Comparison of ENCODE assay signal across 9 mouse cellular contexts in genomic region chr5:111554551-111555311, GRCm38 (mm10).
DNase-seq lines count a peak whose midpoint lies in the region; ATAC-seq and TF ChIP-seq lines count a peak whose summit lies in the region.
"Had no signal": no experiment of that assay in that cellular context is flagged by ENCODE, and none has a peak within 500 bp of the region (broad histone marks: within the 10 kb centered on the region; RNA-seq: fewer than 3 reads in every experiment).

No protein-coding gene starts in this region.

- no peak overlapping the region for H3K4me2 ChIP-seq in forebrain, embryonic 16.5 days (ENCODE audit: low read length)
- peak overlapping the region; percentile 24 for H3K4me2 ChIP-seq in midbrain, embryonic 12.5 days (replicated peaks)

- 2% methylated on average over 24 of the region's 24 CpGs for WGBS in forebrain, embryonic 16.5 days
- 5% methylated on average over 24 of the region's 24 CpGs for WGBS in midbrain, embryonic 12.5 days

- peak overlapping the region; percentile 72 for H3K27ac ChIP-seq in forebrain, embryonic 16.5 days (ENCODE audit: low read length)
- H3K27ac ChIP-seq in midbrain, embryonic 12.5 days (replicated peaks) = peak overlapping the region; percentile 88

- peak; percentile 10 for DNase-seq in cerebellum, adult 11-12 months
- no peak for DNase-seq in spleen, postnatal 14 days (ENCODE audit: low spot score in 2 of 2)
- DNase-seq in right cerebral cortex, postnatal 36 days (ENCODE audit: low spot score in 2 of 2) = no peak
- no peak for DNase-seq in cerebellum, adult 18-20 months

- H3K4me1 ChIP-seq in E14TG2a.4 (replicated peaks; ENCODE audit: low read depth, low read length) = peaks cover 47% of the 10 kb centered on the region
- H3K4me1 ChIP-seq in forebrain, embryonic 16.5 days (replicated peaks; ENCODE audit: control insufficient read depth, insufficient read depth, low read length) = peaks cover 17% of the 10 kb centered on the region
- peaks cover 35% of the 10 kb centered on the region for H3K4me1 ChIP-seq in midbrain, embryonic 12.5 days

- ATAC-seq in cerebellum, adult (ENCODE audit: insufficient number of reproducible peaks, low FRiP score, low TSS enrichment) = no peak
- ATAC-seq in forebrain, embryonic 16.5 days = peak; percentile 95
- ATAC-seq in midbrain, embryonic 12.5 days (ENCODE audit: low FRiP score, low read depth) = peak; percentile 97

- peak overlapping the region; percentile 26; the same call in 1 of the 2 replicates for H3K4me3 ChIP-seq in E14TG2a.4 (replicated peaks; ENCODE audit: low read length)
- H3K4me3 ChIP-seq in forebrain, embryonic 16.5 days (replicated peaks; ENCODE audit: low read length) = no peak overlapping the region
- no peak overlapping the region for H3K4me3 ChIP-seq in midbrain, embryonic 12.5 days
- H3K4me3 ChIP-seq: erythroblast, embryonic 14.5 days had no signal

- H3K9ac ChIP-seq in forebrain, embryonic 16.5 days (replicated peaks; ENCODE audit: low read depth, low read length) = peak overlapping the region; percentile 36
- no peak overlapping the region; the same call in 1 of the 2 replicates for H3K9ac ChIP-seq in midbrain, embryonic 12.5 days (replicated peaks)

- no peak for TF ChIP-seq CTCF in E14TG2a.4 (conservative IDR thresholded peaks at IDR 0.05; ENCODE audit: low read length)

- no peaks in the 10 kb centered on the region for H3K9me3 ChIP-seq in E14TG2a.4 (ENCODE audit: low read length)
- H3K9me3 ChIP-seq in forebrain, embryonic 16.5 days (ENCODE audit: control insufficient read depth, low read length) = no peaks in the 10 kb centered on the region
- no peaks in the 10 kb centered on the region for H3K9me3 ChIP-seq in midbrain, embryonic 12.5 days

- peaks cover 30% of the 10 kb centered on the region for H3K27me3 ChIP-seq in E14TG2a.4 (ENCODE audit: insufficient read depth, low read length)
- H3K27me3 ChIP-seq in forebrain, embryonic 16.5 days (replicated peaks; ENCODE audit: control insufficient read depth, insufficient read depth, low read length) = no peaks in the 10 kb centered on the region
- H3K27me3 ChIP-seq in midbrain, embryonic 12.5 days = peaks cover 21% of the 10 kb centered on the region

- no peaks in the 10 kb centered on the region for H3K36me3 ChIP-seq in E14TG2a.4 (ENCODE audit: insufficient read depth, low read length)
- no peaks in the 10 kb centered on the region for H3K36me3 ChIP-seq in forebrain, embryonic 16.5 days (ENCODE audit: control insufficient read depth, insufficient read depth)
- no peaks in the 10 kb centered on the region for H3K36me3 ChIP-seq in midbrain, embryonic 12.5 days
